Mouse (Mus musculus) heart, postnatal 25 days (tissue): Measurements from ENCODE around the gene Dscam. TPM values are rescaled to one million over a fixed set of nuclear protein-coding genes. Genes with fewer than 3 reads are reported as not detected.

Experiments used
- DNase-seq: peaks from one replicate; pipeline ENCODE4 v3.0.0; 2022; ENCODE audit warnings: low spot score
- intact Hi-C: fragments of 180-260 bp; cut with DNase I; formaldehyde crosslinking; loops from one replicate; pipeline ENCODE4 v1.15.1; 2025
- total RNA-seq, 2 experiments: library from RNA; stranded (reverse); gene quantifications; 2 replicates each; pipeline ENCODE4 v1.2.3; 2021

Dscam gene
- total RNA-seq, 2 experiments from 2014 or later = not detected

DNA sequence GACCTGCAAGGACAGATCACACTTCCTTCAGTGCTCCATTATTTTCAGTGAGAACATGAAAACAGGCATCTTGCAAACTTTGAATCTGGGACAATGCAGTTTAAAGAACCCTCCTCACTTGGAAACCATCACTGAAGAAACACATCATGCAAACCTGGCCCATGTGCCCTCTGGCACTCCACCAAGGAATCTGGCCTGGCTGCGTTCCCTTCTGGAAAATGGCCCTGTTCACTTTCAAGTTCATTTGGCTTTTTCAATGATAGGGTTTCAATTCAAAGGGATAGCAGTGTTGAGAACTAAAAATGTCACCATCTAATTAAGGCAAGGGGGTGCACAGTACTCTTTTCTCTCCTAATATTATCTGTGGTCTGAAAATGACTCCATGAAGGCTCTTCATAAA, 142.9 kb downstream of the Dscam start:
- peak; percentile 6 for DNase-seq
- intact Hi-C loops = no loop called here

DNA sequence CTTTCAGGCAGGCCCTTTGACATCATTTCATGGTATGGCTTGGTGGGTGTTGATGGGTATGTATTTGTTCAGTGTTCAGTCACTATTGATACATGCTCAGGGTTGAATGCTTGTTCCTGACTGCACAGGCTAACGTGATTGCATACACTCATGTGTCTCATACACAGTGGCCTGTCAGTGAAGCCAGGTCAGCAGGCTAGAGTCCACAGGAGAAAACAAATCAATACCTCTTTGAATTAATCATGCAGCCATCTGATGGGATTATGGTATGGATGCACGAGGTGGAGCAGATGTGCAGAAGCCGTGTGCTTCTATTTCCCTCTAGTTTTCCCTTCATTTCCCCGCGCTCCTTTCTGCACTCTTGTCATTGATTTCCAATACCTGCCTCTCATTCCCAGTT, 143.7 kb downstream of the Dscam start:
- intact Hi-C loops = no loop called here
- DNase-seq = no peak

DNA sequence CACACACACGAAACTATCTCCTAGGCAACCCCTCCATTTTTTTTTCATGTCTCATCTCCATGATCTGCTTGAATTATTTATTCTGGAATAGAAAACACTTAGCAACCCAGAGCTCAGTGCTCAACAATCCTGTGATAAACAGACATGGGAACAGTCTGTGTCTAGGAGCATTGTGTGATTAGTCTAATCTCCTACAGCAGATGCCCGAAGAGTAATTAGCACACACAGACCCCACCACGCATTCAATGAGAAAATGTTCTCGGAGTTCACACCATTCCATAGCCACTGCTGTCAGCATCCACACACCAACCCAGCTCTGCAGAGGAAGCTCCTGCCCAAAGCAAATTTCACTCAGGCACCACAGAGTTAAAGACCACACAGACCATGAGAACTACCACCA, 146.1 kb downstream of the Dscam start:
- no peak for DNase-seq
- intact Hi-C loops = no loop called here

DNA sequence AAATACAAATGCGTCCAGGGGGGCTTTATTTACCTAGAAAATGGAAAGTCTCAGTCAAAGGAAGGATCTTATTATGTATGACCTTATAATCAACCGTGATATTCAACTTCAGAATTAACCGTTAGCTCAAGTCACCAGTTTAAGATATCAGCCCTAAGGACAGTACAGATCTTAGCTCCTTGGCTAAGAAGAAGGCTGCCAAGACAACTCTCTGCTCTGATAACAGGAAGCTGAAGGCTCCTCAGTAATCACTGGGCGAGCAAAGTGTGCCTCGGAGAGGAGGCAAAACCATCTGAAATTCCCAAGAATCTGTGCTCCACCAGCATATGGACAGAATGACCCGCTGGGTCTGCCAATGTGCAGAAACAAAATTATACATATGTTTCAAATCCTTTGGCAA, 149.1 kb downstream of the Dscam start:
- intact Hi-C loops = no loop called here
- no peak for DNase-seq

DNA sequence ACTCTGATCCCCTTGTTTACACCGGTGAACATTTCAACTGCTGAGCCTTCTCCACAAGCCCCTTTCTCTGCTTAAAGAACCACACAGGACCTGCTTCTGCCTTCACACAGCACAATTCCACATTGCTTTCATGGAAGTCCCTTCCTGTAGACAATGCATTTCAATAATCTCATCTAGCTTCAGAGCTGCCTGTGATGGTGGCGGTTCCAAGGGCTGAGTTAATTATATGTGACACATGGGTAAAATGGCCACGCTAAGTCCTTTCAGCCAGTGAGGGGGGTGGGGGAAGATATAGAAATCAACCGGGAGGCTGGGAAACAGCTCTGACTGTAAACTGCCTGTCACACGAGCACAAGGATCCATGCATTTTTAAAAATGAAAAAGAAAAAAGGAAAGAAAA, 152.2 kb downstream of the Dscam start:
- no peak for DNase-seq
- intact Hi-C loops = loop anchor here (10.0 kb wide), 1 partner anchor 164 kb away; no protein-coding TSS in a partner anchor

DNA sequence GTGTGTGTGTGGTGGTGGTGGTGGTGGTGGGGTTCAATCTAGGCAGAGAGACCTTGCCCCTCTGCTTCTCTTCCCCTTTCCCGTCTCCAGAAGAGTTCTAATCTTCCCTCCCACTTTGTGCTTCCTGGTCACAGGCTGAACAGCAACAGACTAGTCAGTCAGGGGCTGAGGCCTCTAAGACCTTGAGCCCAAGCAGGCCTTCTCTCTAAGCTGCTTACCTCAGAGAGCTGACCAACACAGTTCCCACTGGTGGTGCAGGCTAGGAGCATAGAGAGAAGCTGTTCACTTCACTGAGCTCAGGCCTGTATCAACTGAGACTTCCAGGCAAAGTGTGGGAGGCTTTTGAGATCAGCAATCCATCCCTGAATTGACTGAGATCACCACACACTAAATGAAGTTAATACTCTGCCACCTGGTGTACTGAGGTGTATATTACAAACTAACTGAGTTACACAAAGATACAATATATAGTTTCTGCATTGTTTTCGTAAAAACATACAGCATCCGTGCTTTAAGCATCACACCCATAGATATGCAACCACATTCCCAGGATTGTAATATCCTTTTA, 153.3 kb downstream of the Dscam start:
- DNase-seq = no peak
- intact Hi-C loops = loop anchor here (10.0 kb wide), 1 partner anchor 162 kb away; no protein-coding TSS in a partner anchor

DNA sequence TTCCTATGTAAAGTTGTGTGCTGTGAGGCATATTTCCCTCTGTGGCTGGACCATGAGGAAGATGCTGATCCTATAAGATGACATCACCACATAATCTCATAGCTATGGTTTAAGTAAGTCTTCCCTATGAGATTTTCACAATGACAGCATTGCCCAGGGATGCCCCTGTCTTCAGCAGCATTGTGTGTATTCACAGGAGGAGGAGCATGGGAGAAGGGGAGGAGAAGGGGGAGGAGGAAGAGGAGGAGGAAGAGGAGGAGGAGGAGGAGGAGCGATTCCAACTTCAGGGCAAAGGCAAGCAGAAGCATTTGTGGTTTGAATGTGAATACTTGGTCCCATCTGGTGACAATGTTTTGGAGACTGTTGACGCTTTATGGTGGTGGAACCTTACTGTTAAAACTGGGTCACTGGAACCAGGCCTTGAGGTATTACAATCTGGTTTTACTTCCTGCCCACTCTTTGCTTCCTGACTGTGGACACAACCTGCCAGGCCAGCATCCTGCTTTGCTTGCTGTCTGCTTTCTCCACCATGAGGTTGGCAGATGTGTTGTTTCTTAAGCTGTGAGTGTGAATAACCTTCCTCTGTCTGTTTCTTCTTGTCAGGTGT, 154.2 kb downstream of the Dscam start:
- intact Hi-C loops = loop anchor here (10.0 kb wide), 1 partner anchor 162 kb away; no protein-coding TSS in a partner anchor
- no peak for DNase-seq

DNA sequence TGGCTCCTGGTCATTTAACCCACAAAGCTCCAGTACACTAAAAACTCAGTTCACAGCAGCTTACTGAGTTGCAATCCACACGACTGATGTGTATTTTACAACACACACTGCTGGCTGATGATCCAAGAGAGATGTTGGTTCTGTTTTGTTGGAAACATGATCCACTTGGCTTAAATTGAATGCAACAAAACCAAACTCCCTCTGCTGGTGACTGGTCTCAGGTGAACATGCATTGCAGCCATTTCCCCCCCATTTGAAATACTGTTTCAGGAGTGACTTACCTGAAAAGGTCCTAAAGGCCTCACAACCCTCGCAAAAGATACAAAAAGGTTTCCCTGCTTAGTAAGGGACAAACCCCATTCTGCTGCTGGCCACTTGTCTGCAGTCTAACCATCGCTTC, 156.2 kb downstream of the Dscam start:
- intact Hi-C loops = loop anchor here (10.0 kb wide), 1 partner anchor 160 kb away; no protein-coding TSS in a partner anchor
- no peak for DNase-seq

DNA sequence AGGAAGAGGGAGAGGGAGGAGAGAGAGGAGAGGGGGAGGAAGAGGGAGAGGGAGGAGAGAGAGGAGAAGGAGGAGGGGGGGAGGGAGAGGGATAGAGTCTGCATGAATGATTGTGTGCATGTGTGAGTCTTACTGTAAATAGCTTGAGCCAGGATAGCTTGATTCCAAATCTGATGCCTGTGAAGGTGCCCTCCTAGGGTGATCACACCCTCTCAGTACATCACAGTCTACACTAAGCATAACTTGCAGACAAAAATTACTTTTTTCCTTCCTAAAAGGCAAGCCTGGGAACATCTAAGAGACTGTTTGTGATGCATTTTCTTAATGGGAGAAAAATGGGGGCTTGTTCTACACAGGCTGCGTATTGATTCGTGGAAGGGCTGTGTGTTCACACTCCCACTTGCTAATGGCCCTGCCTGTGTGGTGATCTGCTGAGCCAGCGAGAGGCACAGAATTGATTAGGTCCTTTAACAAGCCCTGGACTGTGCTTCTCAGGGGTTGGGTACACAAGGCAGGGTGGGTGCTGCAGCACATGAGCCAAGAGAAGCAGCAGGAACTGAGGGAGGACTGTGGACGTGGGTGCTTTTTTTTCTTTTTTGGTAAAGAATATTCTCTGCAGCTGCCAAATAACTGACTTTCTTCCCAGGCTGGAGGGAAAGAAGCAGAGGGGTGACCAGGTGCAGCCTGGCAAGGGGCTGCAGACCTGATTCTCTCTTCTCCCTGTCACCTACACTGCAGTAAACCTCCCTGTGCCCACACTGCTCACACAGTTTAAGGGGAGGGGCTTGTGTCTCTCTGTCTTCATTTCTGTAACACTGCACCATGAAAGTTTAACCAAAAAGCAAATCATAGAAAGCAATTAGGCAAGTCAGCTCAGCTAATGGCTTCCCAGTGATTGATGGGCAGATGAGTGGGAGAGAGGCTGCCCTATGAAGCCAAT, 161.2 kb downstream of the Dscam start:
- no peak for DNase-seq
- intact Hi-C loops = loop anchor here (10.0 kb wide), 1 partner anchor 155 kb away; no protein-coding TSS in a partner anchor

DNA sequence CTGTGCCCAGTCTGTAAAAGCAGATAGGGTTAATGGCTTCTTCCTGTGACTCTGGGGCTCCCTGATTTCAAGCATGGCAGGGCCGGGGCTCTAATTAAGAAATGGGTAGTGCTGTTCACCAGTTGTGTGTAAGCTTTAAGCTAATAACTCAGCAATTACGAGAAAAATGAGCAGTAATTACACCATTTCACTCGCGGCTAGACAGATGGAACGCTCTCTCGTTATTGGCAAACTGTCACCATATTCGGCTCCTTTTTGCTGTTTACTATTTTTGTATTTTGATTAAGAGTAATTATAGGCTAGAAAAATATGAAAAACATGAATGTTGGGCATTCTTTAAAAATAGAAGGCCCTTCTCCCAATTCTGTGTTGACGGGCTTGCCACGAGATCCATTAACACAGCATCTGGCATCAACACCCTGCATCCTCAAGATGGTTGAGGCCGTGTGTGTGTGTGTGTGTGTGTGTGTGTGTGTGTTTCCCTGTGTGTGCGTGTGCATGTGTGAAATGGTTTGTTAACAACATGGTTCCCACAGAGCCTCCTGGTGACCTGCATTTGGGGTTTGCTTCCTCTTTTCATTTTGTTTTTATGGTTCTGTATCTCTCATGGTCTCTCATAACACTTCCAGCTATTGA, 162.5 kb downstream of the Dscam start:
- intact Hi-C loops = no loop called here

DNA sequence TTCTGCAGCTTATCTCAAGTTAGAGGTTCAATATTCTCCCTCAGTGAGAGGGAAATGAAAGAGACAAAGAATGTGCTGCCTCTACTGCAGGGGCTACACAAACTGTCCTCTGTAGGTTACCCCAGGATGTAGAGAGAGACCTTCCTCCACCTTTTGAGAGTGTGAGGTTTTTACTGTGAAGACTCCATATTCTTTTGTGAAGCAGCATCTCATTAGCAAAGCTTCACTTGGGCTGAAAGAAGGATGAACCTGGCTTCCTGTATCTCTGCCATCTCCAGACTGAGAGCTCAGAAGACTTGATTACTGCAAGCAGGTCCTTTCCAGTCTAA, 163.7 kb downstream of the Dscam start:
- no peak for DNase-seq
- intact Hi-C loops = no loop called here

More for the DNA sequence above, 162.5 kb downstream of the Dscam start:
- DNase-seq = no peak

DNA sequence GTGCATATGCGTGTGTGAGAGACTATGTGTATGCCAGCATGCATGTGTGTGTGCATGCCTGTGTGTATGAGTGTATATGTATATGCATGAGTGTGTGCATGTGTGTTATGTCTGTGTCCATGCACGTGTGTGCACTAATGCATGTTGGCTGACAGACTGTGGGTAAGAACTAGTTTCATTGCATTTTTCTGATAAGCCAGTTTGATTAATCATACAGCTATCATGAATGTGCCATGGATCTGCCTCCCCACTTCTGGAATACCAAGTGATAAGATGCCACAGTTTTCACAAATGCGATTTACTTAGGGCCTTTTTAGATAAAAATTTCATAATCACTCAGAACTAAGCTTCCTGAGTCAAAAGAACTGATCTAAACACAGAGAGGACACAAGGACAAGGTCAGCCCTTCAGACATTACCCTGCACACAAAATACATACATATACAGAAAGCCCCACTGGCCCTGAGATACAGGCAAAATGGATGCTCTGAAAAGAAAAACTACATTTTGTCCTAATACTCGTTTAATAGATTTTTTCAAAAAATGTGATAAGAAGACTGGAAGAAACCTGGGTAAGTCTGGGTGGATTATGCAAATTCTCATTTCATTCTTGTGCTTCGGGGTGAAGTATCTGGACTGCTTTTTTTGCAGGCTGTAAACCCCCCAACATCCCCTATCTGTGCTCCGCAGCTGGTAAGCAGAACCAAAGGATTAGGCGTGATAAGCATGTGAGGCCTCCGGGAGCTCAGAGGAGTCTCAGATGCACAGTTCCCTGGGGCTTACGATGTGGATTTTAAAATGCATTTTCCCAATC, 164.3 kb downstream of the Dscam start:
- intact Hi-C loops = no loop called here
- DNase-seq = no peak

DNA sequence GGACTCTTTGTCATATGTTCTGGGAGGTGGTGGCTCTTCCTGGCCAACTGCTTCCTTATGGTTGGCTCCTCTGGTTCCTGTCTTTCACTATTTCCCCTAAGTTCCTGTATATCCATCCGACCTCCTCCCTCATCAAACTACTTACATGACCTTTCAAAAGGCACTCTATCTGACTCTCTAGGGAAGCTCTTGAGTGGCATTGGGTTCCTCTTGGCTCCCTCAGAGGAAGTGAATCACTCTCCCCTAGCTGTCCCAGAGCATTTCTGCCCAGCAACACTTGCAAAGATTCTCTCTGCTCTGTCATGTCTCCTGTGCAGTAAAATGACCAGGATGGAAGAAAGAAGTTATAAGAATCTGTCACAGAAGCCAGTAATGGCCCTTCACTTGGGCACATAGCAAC, 166.6 kb downstream of the Dscam start:
- intact Hi-C loops = no loop called here
- no peak for DNase-seq

DNA sequence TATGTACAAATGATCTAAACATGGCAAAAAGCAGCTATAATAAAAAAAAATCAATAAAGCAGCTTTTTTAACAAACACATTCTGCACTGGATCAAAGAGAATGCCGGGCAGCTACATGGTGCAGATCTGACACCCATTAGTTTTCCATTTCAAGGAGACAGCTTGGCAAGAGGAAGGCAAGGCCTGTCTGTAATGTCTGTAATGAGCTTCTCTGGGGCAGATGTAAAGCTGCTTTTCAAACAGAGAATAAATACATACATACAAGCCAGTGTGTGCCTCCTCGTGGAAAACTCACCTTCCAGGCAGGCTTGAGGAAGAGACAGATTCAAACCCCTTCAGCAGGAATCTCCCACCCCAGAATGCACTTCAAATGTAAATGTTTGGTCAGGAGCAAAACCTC, 167.7 kb downstream of the Dscam start:
- intact Hi-C loops = no loop called here
- no peak for DNase-seq

DNA sequence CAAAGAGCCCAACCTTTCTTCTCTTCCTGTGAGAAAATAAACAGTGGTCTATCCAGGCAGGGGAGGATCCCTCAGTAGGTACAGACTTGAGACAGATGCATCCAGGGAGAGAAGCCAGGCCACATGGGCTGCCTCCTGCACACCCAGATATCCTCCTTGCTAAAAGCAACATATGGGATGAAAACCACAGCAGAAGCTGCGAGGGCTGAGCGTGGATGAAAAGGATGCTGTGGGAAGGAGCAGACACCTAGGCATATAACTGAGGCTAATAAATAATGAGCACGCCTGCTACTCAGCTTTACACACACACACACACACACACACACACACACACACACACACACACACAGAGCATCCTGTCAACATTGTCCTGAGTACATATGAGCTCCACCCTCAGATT, 168.4 kb downstream of the Dscam start:
- intact Hi-C loops = no loop called here
- DNase-seq = no peak

DNA sequence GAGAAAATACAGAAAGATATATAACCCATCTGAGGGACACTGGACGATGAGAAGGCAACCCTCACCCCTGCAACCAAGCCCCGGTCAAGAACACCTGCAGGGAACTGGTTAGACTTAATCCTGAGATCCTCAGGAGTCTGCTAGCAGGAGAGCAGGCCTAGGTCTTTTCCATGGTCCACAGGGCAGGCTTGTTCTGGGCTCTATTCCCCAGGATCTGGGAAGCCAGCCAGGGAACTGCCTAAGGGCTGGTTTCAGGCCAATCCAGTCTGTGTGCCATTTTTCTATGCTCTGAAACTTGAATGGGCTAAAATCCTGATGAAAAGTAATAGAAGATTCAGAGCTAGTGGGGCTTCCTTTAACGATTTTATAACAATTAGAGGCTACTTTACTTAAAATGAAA, 173.7 kb downstream of the Dscam start:
- DNase-seq = peak; percentile 10
- intact Hi-C loops = no loop called here

DNA sequence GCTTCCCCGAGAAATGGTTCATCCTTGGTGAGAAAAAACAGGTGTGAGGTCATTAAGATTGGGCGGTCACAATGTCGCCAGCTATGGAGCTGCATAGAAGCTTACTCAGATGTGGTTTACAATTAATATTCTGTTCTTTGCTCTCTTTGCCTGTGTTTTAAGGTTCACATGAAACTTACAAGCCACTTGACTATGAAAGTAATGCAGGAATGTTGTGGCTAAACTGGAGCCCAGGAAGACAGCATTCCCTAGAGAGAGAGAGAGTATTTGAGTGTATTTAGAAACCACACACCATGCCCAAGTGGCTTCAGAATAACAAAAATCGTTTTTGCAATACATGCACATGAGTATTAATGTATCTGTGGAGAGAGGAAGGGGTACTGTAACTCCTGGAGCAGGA, 174.7 kb downstream of the Dscam start:
- DNase-seq = no peak
- intact Hi-C loops = no loop called here

DNA sequence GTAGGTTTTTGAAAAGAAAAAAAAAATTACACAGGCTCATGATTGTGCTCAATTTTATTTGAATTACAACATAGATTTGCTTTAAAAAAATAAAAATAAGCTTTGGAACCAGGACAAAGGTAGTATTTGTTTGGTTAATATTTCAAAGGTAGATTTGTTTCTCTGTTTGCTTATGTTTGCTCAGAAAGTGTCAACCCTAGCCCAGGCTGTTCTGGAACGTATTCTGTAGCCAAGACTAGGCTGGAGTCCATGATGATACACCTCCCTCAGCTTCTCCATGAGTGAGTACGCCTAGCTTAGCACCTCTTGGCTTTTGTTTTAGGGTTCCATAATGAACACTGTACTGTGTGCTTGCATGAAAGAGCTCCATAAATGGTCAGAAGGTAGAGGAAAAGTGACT, 183.2 kb downstream of the Dscam start:
- DNase-seq = no peak
- intact Hi-C loops = no loop called here

DNA sequence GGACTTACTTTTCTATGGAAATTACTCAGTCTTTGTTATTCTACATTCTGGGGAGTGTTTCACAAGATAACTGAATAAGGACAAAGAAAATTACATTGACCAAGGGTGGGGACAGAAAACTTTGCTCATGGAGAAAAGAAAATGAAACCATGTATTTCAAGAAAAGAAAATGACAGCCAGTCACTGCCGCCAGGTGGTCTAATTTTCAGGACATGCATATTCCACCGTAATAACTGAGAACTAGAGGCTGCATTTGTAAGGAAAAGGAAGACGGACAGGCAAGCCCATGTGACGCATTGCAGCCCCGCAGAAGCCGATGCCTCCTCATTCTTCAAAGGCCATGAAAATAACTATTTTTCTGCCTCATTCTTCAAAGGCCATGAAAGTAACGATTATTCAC, 197.3 kb downstream of the Dscam start:
- intact Hi-C loops = no loop called here

DNA sequence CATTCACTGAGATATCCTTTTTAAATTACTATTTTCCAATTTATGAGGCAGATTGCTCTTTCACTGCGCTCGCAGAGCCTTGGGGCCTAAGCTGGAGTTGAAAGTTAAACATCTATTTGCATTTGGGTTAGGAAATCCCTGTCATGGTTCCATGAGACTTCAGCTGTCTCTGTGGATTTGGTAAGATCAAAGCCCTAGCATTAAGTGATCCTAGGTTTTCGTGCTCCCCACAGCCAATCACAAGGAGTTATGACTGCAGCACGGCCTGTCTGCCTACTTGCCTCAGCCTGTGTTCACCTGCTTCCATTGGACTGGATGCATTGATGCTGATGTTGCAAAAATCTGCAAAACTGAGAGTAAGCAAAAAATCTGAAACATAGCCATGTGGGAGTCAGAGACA, 198.8 kb downstream of the Dscam start:
- DNase-seq = no peak

More for the DNA sequence above, 197.3 kb downstream of the Dscam start:
- DNase-seq = no peak

More for the DNA sequence above, 198.8 kb downstream of the Dscam start:
- intact Hi-C loops = no loop called here
